Mouse (Mus musculus): ENCODE results near the gene Dnpep. TPM values are rescaled to one million over a fixed set of nuclear protein-coding genes. Genes with fewer than 3 reads are reported as not detected.

Dnpep gene
- polyA plus RNA-seq, 1 experiment from 2014 or later = 110 TPM

DNA sequence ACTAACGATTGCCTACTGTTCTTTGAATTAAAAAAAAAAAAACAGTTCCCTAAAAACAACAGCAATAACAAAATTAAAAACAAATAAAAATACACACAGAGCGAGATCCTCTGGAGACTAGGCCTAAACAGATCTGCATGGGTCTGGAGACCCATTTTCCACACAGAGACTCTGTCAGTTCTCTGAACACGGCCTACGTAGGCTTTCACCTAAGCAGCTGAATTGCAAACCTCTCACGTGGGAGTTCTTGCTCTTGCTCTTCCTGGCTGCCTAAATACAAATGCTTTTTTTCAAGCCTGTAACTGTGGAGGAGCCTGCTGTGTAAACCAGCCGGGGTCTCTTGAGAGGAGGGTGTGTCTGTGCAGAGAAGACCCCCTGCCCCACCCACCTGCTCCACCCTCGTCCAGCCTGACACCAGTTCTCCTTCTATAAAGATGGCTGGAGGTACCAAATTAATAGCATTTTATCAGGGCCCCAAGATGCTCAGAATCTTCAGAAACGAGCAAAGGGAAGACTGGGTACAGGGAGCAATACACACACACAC lies 27.8 kb downstream of the Dnpep start:
- Histone ChIP-seq H3K4me1 (peaks cover 10% of the 10 kb centered on the region), H3K4me3 (no peak overlapping the region), H3K9me3 (no peaks in the 10 kb centered on the region), H3K4me2 (no peak overlapping the region), H3K27ac (no peak overlapping the region), H3K36me3 (no peaks in the 10 kb centered on the region), H3K27me3 (no peaks in the 10 kb centered on the region), H3K9ac (no peak overlapping the region)
- WGBS = 57% methylated on average over 8 of the region's 8 CpGs
- no peak for ATAC-seq (ENCODE audit: insufficient number of reproducible peaks, insufficient read depth, low FRiP score, low TSS enrichment, low read depth)

DNA sequence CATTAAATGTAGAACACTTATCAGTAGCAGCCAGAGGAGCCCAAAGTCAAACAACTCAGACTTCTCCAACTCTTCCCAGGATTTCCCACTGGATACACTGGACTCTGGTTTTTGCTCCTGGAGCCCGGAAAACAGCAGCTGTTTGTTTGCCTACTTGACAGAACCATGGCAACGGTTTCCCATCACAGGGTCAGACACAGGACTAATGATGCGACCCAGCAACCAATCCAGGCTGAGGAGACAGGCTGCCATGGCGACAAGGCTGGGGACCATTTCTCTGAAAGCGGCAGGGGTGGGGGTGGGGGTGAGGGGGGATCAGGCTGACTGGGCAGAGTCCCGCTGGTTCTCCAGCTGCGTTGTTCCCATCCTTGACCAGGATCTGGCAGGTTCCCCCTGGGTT lies 28.4 kb downstream of the Dnpep start:
- ATAC-seq (ENCODE audit: insufficient number of reproducible peaks, insufficient read depth, low FRiP score, low TSS enrichment, low read depth) = no peak
- no peaks in the 10 kb centered on the region for H3K27me3 ChIP-seq
- H3K4me2 ChIP-seq = no peak overlapping the region
- H3K9me3 ChIP-seq = no peaks in the 10 kb centered on the region
- H3K36me3 ChIP-seq = no peaks in the 10 kb centered on the region
- H3K4me1 ChIP-seq = peaks cover 10% of the 10 kb centered on the region
- no peak overlapping the region for H3K9ac ChIP-seq
- no peak overlapping the region for H3K4me3 ChIP-seq
- no peak overlapping the region for H3K27ac ChIP-seq
- WGBS = 11% methylated on average over 7 of the region's 7 CpGs

DNA sequence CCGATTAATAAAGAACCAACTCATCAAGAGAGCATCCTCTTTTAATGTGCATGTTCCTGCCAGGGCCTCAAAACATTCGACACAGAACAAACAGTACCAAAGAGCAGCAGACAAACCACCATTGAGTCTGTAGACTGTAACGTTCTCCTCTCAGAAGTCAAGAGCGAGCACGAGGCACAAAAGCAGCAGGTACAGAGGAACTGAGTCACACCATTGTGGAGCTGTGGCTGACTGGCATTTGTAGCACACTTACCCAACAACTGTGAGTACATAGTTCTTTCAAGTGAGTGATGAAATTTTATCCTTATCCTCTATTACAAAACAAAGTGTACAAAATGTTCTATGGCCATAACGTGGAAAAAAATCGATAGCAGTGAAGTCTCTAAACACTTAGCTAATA lies 32.9 kb downstream of the Dnpep start:
- Histone ChIP-seq H3K4me2 (no peak overlapping the region), H3K4me3 (no peak overlapping the region), H3K27ac (no peak overlapping the region), H3K27me3 (0 out of 2 replicates have a peak, but pooled peaks cover 5% of the 10 kb centered on the region), H3K9me3 (no peaks in the 10 kb centered on the region), H3K36me3 (no peaks in the 10 kb centered on the region), H3K4me1 (no peaks in the 10 kb centered on the region), H3K9ac (no peak overlapping the region)
- no peak for ATAC-seq (ENCODE audit: insufficient number of reproducible peaks, insufficient read depth, low FRiP score, low TSS enrichment, low read depth)
- WGBS = 85% methylated on average over 7 of the region's 7 CpGs

DNA sequence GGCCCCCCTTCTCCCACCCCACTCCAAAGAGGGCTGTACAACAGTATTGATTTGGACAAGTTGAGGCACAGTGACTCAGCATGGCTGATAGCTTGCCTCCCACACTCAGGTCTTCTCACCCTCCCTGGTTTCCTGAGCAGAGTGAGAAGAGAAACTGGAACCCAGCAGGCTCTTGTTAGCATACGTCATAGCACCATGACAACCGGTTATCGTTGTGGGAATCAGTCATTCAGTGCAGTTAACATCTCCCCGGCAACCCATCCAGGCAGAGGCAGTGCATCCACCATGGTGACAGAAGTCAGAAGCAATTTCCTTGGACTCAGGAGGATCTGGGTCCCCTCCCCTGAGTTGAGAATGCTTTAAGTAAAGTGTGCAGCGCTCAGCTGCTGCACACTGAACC lies 34.8 kb downstream of the Dnpep start:
- H3K27ac ChIP-seq = no peak overlapping the region
- WGBS = 76% methylated on average over 5 of the region's 5 CpGs
- H3K9ac ChIP-seq = no peak overlapping the region
- H3K9me3 ChIP-seq = no peaks in the 10 kb centered on the region
- ATAC-seq (ENCODE audit: insufficient number of reproducible peaks, insufficient read depth, low FRiP score, low TSS enrichment, low read depth) = no peak
- no peak overlapping the region for H3K4me2 ChIP-seq
- peaks cover 20% of the 10 kb centered on the region for H3K27me3 ChIP-seq
- no peaks in the 10 kb centered on the region for H3K36me3 ChIP-seq
- H3K4me1 ChIP-seq = no peaks in the 10 kb centered on the region
- no peak overlapping the region for H3K4me3 ChIP-seq

DNA sequence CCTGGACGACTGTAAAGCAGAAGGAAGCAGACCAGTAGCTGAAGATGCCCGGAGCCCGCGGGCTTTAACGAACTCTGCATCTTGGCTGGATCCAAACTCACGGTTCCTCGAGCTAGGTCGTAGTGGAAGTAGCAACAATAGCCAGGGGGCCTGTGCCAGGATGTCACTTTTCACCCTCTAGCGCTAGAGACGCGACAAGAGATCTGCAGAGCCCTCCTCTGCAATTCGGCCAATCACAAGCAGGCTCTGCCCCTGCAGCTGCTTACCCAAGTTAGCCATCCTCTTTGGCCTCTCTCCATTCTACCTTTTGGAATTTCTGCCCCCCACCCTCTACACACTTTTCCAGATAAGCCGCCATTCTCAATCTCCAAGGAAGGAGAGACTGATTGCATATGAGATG lies 39.6 kb downstream of the Dnpep start, which contains the start of gene Resp18:
Resp18 (minus strand) TSS at position 188 of the 400 bp plus-strand sequence.
- no peak for ATAC-seq (ENCODE audit: insufficient number of reproducible peaks, insufficient read depth, low FRiP score, low TSS enrichment, low read depth)
- no peaks in the 10 kb centered on the region for H3K4me1 ChIP-seq

DNA sequence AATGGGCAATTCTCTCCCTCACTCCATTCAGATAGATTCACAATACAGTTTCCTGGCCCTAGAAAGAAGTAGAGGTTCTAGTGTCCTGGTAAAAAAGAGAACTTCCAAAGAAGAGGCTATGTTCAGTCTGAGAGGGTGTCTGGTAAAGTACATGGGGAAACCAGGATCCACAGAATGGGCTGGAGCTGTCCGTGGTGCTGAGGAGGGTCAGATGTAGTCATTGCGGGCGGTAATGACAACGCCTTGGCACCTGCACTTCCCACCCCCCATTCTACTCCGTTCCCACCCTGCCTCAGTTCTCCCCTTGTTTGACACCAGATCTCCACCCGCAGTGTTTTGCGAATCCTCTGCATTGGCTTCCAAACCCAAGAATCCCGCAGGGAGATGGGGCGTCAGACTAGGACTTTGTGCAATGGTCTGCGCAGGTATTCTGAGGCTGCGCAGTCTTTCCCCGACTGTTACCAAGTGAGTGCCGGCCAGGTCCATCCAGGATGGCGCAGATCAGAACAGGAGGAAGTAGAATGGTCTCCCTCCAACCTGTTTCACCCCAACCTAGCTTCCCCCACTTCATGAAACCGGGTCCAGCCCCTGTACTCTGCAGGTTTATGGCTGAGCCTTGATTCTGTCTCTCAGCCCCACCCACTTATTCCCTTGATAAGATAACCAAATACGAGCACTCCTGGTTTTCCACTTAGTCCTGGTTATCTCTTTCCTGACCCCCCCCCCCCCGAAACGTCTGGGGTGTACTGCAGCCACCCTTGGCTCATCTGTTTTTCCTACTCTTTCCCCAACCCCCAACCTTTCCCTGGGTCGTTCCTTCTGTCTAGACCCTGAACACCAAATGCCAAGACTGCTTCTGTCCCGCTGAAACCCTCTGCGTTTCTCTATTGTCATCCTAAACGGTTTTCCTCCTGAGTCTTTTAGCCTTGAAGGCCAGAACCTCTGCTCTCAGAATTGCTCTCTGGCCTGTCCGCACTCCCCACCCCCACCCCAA lies 40.3 kb downstream of the Dnpep start:
- H3K9ac ChIP-seq = no peak overlapping the region
- ATAC-seq (ENCODE audit: insufficient number of reproducible peaks, insufficient read depth, low FRiP score, low TSS enrichment, low read depth) = no peak
- 4% methylated on average over 23 of the region's 23 CpGs for WGBS
- no peak overlapping the region for H3K4me2 ChIP-seq
- H3K27ac ChIP-seq = no peak overlapping the region
- no peaks in the 10 kb centered on the region for H3K9me3 ChIP-seq
- H3K36me3 ChIP-seq = no peaks in the 10 kb centered on the region
- no peak overlapping the region for H3K4me3 ChIP-seq
- H3K4me1 ChIP-seq = no peaks in the 10 kb centered on the region
- peaks cover 48% of the 10 kb centered on the region for H3K27me3 ChIP-seq

More for the DNA sequence above, 39.6 kb downstream of the Dnpep start, which contains the start of gene Resp18:
- Histone ChIP-seq H3K27me3 (peaks cover 45% of the 10 kb centered on the region), H3K36me3 (no peaks in the 10 kb centered on the region), H3K4me2 (no peak within 1 kb of the TSS), H3K4me3 (no peak within 1 kb of the TSS), H3K9me3 (no peaks in the 10 kb centered on the region), H3K9ac (no peak within 1 kb of the TSS), H3K27ac (no peak within 1 kb of the TSS)
- 2% methylated on average over 13 of the region's 13 CpGs for WGBS

DNA sequence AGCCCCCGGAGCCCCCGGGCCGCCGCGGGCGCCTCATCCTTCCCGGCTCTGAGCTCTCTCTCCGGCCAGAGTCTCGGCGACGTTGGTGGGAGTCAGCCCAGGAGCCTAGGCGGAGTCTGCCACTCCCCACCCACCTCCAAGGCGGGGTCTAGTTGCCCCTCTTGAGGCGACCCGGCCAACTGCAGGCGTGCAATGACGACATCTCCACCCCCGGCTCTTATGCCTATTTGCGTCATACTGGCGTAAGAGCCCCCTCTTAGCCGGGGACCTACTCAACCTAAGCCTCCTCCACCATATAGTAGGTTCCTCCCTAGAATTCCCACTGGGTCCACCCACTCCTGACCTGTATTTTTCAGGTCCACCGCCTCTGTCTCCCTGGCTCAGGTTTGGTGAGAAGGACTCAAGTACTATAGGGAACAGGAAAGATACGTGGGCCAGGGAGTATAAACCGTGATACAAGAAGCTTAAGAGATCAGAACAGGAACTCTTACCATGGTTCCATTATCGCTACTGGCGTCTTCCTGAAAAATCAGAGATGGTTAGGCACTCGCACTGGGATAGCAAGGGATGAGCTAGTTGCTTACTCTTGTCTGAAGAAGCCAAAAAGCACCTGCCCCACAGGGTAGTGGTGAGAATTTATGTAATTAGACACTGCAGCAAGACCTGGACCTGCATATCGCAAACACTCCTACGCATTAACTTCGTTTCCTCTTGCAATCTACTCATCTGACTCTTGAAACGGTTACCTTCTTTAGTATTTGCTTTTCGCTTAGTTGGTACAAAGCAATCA lies 53.5 kb downstream of the Dnpep start, which contains the start of gene Ptprn:
Ptprn (minus strand) TSS at position 412 of the 790 bp plus-strand sequence.
- ATAC-seq (ENCODE audit: insufficient number of reproducible peaks, insufficient read depth, low FRiP score, low TSS enrichment, low read depth) = no peak
- Histone ChIP-seq H3K4me2 (peak within 1 kb of the TSS; percentile 32; the same call in 1 of the 2 replicates), H3K27ac (no peak within 1 kb of the TSS), H3K27me3 (peaks cover 60% of the 10 kb centered on the region), H3K4me3 (peak within 1 kb of the TSS; percentile 13; the same call in 1 of the 2 replicates), H3K9me3 (no peaks in the 10 kb centered on the region), H3K36me3 (no peaks in the 10 kb centered on the region), H3K4me1 (no peaks in the 10 kb centered on the region), H3K9ac (no peak within 1 kb of the TSS)
- WGBS = 12% methylated on average over 32 of the region's 32 CpGs

DNA sequence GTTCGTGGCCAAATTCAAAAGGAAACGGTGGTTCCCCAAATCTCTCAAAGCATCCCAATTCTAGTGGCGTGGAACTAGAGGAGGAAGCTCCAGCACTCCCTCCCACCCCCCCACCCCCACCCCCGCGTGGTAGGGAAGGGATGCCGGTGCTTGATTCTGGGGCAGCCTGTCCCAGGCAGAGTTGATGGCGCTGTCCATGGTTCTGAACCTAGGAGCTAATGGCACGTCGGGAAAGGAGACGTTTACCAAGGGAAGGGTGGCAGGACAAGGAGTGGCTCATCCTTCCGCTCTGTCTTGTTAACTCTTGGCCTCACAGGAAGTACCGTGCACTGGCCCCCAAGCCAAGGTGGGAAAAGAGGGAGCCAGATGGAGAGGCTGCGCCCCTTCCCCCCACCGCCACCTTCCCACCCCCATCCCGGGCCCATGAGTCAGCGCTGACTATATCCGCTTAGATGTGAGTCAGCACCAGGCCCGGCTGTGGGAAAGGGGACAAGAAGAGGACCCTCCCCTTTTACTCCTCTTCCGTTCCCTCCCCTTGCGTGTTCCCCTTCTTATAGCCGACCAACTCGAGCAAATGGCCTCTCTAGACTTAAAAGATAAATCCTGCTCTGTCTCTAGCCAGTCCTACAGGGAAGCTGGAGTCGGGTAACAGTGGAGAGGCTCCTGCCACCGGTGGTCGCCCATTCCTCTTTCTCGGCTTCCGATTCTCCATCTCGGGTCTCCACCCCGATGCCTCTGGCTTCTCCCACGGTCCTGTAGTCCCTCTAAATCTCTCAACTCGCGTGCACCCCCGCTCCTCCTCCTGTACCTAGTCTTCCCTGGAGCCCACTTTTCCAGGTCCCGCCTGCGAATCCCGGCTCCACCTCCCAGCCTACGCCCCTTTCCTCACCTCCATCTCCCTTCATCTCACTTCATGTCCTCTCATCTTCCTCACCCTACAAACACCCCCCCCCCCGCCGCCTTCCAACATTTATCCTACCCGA lies 54.5 kb downstream of the Dnpep start:
- H3K36me3 ChIP-seq = no peaks in the 10 kb centered on the region
- no peaks in the 10 kb centered on the region for H3K4me1 ChIP-seq
- no peak for ATAC-seq (ENCODE audit: insufficient number of reproducible peaks, insufficient read depth, low FRiP score, low TSS enrichment, low read depth)
- H3K9me3 ChIP-seq = no peaks in the 10 kb centered on the region
- H3K9ac ChIP-seq = no peak overlapping the region
- peaks cover 58% of the 10 kb centered on the region for H3K27me3 ChIP-seq
- 2% methylated on average over 40 of the region's 40 CpGs for WGBS
- no peak overlapping the region for H3K4me2 ChIP-seq
- H3K27ac ChIP-seq = no peak overlapping the region
- 0 out of 2 replicates have a peak overlapping the region, but pooled peaks have one; percentile 6 for H3K4me3 ChIP-seq

DNA sequence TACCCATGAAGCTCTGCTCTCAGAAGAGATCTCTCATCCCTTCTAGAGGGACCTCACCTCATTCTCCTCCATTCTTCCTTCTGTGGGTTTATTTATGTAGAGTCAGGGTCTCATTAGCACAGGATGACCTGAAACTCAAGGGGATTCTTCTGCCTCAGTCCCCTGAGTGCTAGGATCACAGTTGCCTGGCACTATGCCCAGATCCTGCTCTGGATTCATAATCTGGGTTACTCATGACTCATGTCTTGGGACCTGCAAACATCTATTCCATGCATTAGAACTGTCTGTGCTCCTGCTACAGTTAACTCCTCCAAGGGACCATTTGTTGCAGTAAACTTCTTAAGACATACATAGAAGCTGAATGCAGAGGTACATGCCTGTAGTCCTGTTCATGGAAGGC lies 56.5 kb downstream of the Dnpep start:
- no peak overlapping the region for H3K4me2 ChIP-seq
- peaks cover 67% of the 10 kb centered on the region for H3K27me3 ChIP-seq
- H3K4me1 ChIP-seq = no peaks in the 10 kb centered on the region
- H3K9ac ChIP-seq = no peak overlapping the region
- no peak for ATAC-seq (ENCODE audit: insufficient number of reproducible peaks, insufficient read depth, low FRiP score, low TSS enrichment, low read depth)
- H3K9me3 ChIP-seq = no peaks in the 10 kb centered on the region
- no peak overlapping the region for H3K4me3 ChIP-seq
- H3K36me3 ChIP-seq = no peaks in the 10 kb centered on the region
- H3K27ac ChIP-seq = no peak overlapping the region
